Mouse (Mus musculus) mesoderm, embryonic 11.5 days (tissue): ENCODE measurements around the gene Gm49355.
A peak's percentile ranks its signal among the peaks of the same experiment; 100 is the strongest.
"Not testable (repeated sequence)": the region's sequence is repeated elsewhere in the genome, so short reads cannot be mapped to it uniquely, and the experiment has no call there.

Source experiments
- DNase-seq: peaks from one replicate; pipeline ENCODE4 v3.0.0-alpha.2; 2012; ENCODE audit warnings: low read depth, low spot score

Gm49355 gene

DNA sequence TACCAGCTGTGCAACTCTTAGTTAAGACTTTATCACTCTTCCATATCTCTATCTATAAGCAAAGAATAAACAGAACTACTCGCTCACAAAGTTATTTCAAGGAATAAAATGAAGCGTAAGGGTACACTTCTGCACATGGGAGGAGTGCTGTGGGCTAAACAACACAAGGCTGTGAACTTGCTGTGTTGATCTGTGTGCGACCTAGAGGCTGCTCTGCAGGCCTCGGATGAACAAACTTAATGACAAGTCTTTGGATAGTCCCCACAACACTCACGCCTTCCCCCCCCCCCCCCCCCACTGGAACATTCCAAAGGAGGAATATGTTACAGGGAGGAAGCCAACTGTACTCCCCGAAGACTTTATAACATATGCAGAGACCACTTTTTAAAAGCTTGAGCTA lies at the start of gene Gm49355:
TSS of gene Gm49355 (plus strand) at position 336 of the 400 bp plus-strand sequence.
- DNase-seq: no peak

DNA sequence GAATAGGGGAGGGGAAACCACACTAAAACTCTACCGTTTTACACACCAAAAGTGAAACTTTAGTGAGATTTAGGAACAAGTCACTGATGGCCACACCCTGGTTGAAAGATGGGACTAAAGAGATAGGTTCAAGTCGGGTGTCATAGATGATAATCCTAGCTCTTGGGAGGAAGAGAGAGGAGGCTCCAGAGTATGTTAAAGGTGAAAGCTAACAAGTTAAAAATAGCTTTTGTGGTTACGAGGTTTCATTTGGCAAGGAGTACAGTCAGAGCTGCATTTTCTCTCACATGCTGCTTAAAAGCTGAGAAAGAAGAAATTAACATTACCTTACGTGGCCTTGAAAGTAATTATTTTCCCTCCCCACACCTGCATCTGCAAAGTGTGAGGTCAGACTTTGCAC lies 40.0 kb upstream of the Gm49355 start:
- no peak for DNase-seq

DNA sequence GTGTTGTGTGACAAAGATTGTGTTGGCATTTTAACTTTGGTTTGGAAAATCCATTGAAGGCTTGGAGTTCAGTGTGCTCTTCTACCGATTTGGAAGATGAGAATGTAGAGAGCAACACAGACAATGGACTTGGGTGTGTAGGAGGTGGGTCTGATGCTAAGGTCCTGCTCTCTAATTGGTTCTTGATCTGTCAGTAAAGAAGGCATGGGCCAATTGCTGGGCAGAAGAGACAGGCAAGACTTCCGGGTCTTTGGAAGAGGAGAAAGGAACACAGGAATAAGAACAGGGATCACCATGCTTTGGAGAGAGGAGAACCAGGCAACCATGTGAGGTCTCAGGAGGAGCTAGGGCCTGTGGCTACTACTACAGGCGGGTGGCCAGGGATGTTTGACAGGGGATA lies 7.7 kb upstream of the Gm49355 start:
- DNase-seq: no peak

DNA sequence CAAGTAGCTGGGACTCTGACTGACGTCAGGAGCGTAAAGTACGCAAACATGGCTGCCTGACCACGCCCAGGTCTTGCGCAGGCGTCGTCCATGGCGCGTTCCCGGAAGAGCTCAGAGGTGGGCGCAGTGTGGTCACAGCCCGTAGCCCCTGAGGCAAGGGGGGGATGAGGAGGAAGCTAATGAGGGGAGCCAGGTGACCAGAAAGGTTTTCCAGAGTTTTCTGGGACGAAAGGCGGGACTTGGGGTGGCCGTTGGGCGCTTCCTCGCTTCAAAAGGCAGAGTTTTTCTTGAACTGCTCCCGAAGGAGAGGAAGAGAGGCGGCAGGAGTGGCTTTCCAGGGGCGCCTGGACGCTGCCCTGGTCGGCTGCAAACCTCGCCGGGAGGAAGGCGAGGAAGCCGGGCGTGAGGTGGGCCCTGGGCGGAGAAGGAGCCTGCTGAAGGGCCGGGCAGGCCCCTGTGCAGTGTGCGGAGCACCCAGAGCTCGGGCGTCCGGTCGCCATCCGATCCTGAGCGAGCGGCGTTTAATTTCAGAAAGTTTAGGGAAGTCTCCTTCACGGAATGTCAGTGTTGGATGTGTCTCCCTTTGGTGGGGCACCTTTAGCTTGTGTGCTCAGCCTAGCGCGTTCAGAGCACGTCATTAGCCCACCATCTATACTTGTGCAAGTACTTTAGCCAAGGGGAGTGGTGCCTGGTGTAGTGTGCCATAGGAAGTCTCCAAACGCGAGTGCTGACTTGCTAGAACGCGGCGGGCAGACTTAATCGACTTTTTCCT lies 551 bp downstream of the Gm49355 start, which contains the start of gene 3830406C13Rik:
TSS of gene 3830406C13Rik (plus strand) at position 33 of the 772 bp plus-strand sequence.
- DNase-seq: peak; percentile 89

DNA sequence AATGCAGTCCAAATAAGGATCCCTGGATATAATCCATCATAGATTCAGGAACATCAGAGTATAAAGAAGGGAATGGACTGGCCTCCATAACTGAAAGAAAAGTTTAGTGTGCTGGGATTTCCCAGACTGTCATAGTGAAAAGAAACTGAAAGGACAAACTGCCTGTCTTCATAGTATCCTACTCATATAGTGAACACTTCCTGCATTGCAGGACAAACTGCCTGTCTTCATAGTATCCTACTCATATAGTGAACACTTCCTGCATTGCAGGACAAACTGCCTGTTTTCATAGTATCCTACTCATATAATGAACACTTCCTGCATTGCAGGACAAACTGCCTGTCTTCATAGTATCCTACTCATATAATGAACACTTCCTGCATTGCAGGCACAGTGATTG lies 6.0 kb downstream of the Gm49355 start:
- DNase-seq: not testable (repeated sequence)

DNA sequence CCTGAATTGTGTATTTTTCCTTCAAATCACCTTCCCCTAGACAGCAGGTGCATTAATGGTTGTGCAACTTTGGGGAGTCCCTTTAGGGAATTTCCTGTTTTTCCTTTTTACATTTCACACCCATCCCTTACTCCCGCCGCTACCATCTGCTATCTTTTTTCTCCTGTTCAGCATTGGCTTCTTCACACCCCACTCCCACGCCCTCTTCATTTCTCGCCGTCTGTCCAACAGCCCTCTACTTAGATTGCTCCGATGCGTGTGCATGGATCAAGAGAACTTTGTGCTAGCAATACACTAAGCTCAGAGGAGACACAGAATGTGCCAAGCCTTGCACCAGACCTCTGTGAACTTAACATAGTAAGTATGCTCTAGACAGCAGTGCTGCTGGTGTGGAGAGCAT lies 12.6 kb downstream of the Gm49355 start:
- no peak for DNase-seq

DNA sequence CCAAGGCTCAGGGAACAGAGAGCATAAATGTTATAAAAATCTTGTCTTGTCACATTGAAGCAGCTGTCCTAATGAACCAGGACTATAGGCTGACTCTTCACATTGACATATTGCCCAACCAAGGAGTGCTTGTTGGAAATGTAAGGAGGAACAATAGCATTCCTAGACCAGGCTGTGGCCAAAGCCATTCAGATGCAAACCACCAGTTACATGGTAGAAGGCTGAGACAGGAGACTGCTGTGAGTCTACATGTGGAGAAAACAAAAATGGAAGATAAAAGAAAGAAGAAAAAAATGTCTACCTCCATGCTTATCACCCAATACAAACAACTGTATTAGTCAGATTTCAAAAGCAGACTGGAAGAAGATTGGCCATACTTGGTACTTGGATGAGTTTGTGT lies 15.4 kb downstream of the Gm49355 start:
- DNase-seq: no peak

DNA sequence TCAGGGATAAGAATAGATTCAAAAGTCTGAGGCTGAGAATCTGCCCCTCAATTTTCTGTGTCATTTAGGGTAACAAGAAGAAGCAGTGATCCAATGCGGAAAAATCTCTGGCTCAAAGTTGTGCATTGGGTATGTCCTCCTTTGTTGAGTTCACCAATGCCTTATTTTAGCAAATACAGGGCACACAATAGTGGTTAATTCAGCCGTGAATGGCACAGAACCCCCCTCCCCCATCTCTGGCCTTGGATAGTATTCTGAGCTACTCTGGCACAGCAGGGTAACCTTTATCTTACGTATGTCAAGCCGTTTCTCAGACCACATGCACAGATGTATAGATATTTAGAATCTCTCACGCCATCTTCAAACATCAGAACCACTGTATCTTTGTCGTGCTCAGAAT lies 15.9 kb downstream of the Gm49355 start:
- no peak for DNase-seq

DNA sequence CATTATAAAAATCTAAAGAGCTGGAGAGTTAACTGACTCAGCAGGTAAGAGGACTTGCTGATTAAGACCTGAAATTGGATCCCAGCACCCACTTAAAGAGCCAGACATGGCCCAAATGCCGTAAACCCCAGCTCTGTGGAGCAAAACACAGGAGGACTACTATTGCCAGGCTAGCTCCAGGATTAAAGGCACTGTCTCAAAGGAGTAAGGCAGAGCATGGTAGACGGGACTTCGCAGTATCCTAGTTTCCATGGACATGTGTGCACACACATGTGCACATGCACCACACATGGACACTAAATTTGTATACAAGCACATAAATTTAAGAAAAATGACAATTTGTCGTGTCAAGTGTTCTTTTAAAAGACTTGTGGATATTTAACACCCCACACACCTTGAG lies 16.5 kb downstream of the Gm49355 start:
- no peak for DNase-seq

DNA sequence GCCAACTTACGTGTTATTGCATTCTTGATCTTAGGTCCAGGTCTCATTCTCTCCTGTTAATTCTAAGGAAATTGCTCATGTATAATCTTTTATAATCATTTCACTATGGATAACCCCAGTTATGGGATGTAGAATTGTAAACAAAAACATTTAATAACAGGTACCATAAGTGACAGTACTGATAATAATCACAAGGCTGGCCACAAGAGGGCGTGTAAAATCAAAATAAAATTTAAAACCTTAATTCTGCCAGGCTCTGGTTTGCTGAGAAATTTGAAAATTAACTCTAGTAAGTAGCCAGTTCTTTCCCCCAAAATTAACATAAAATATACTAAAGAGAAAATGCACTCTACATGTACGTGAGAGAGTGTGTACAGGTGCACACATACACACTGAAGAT lies 16.9 kb downstream of the Gm49355 start:
- no peak for DNase-seq

DNA sequence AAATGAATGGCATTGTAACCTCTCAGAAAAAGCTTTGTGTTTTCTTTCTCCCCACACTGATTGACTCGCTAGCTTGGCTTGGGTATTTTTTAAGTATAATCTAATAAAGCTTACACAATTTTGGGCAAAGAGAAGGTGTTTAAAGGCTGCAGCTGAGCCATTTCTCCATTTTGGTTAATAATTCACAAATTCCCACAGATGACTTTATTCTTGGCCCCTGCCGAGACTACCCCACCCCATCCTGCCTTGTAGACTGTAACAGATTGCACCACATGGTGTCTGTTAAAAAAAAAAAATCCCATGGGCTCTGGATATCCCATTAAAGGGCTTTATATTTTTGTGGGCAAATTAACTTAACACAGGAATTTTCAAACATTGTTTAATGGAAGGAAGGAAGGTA lies 19.3 kb downstream of the Gm49355 start:
- DNase-seq: no peak

DNA sequence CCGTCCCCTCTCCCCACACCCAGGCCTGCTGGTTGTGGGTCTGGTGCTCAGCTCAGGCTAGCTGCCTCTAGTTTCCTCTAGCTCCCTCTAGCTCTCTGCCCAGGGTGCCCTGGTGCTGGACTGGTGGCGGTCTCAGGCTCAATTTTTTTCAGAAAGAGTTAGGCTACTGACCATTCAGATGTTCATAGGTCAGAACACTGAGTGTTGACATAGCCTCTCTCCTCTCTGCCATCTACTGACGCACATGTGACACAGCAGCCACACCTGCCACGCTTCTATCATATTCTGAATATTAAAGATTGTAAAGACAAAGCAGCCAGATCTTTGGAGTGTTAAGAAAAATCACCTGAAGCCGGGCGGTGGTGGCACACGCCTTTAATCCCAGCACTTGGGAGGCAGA lies 49.8 kb downstream of the Gm49355 start:
- DNase-seq: no peak

DNA sequence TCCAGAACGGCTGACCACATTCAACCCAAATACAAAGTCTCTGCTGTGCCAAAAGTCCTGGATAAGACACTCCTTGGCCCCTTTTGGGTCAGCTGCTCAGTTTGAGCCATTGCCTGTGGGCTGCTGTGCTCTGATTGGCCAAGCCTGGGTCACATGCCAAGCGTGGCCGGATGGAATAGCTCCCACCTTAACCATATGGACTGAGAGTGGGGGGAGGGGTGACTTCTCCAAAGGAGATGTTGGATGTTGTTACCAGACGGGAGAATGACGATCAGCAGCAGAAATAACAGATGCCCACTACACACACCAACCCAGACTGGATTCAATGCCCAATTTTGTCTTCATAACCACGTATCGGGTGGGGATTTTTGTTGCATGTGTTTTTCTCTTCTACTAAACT lies 51.1 kb downstream of the Gm49355 start:
- DNase-seq: peak; percentile 12

DNA sequence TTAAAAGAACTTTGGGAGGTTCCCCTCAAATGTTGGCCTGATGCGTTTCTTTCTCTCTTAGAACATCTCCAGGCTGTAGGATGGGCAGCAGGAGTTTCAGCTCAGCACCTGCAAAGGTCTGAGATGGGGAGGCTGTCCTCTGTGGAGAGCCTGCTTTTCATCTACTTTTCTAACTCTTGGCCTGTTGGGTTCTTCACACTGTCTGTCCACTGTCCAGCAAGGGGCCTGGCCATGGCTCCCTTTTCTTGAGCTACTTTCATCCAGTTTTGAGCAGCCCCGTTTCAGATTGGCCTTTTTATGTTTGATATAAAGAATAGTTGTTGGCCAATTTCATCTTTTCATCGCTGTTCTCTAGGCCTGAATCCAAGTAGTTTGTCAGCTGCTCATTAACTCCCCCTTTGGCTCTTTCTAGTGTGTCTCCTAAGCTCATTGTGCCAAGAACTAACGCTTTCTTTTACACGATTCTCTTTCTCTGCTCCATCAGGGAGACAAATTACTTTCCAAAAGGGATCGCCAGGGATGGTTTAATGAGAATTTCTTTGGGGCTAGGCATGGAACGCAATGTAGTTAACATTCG lies 53.7 kb downstream of the Gm49355 start:
- peak; percentile 6 for DNase-seq

DNA sequence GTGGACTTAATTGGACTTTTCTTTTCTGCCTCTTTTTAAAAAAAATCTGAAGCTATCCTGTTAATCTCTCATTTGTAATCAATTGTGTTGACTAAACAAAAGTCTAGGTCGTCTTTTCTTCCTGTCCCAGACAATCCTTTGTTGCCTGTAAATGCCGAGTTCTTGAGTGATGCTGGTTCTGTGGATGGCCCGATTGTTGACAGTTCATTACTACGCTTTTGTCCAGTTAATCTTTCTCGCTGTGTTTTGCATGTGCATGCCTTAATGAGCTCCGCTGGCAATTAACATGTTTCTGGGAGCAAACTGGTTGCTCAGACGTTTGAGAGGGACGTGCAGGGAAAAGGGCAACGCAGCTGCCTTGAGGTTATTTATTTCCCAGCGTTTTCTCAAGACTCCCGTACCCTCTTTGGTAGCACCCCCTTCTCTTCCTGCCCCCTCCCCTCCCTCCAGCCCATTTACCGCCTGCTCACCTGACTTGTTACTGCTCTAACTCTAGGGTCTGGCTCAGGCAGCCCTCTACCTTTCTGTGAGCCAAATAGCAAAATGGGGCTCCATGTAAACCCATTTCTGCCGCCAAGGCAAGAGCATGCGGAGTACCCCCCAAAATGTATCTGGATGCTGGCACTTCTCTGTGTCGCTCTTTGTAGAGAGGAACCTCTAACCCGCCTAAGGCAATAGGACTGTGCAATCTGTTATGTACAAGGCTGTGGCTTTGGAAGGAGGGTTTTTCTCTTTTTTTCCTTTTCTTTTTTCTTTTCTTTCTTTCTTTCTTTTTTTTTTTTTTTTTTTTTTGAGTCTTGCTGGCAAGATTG lies 54.4 kb downstream of the Gm49355 start:
- no peak for DNase-seq

DNA sequence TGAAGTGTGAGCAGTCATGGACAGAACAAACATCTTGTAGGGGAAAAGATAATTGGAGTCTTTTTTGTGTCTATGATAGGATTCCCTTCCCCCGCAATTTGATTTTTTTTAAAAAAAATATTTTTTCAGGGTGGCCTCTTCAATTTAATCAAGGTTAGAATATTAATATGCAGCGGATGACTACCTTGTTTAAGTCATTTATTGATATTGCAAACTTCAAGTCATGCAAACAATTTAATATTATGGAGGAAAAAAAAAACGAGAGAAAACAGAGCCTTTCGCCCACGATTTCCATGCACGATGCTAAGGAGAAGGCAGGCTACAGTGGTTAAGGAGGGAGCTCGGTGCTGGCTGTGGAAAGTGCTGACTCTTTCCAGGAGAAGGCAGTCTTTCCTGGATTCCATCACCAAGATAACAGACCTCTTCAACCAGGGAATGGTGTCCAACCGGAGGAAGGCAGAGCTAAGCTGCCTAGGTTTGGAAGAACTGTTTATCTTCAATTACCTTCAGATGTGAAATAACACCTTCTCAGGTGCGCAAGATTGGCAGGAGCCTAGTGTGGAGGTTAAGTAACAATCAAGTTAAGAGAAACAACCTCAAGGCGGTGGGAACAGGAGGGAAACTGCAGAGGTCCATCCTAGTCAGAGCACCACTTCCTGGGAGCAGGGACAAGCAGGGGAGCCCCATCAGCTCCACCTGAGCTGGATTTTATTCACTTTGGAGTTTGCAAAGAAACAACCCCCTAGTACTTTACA lies 55.2 kb downstream of the Gm49355 start:
- no peak for DNase-seq

DNA sequence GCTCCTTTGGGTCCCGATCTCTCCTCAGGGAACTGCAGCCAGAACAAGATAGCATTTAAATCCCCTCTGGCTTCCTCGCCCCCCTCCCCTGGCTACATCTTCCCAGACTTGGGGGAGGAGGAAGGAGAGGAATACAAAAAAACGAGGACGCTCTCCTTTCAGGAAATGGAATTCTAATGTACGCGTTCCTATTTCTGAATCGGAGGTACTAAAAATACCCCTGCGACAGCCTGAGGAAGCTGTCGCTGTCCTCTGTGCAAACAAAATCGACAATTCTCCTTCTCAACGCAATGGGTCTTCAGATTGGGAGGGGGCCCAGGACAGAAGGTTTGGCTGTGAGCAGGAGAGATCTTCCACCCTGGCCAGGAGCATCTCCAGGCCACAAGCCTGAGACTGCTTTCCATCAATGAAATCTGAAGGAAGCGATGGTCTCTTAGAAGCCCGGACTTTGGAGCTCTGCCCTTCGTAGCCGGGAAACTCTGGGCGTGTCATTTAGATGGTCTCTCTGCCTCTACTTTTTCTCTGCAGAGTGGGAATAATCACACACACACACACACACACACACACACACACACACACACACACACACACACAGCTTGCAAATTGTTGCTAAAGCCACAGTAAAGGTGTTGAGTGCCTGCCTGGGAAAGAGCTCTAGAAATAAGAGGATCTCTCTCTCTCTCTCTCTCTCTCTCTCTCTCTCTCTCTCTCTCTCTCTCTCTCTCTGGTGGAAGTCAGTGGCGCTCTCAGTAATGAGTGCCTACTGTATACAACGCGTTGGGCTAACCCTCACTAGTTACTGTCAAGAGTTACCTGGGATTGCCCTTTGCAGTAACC lies 56.7 kb downstream of the Gm49355 start:
- DNase-seq: peak; percentile 12

DNA sequence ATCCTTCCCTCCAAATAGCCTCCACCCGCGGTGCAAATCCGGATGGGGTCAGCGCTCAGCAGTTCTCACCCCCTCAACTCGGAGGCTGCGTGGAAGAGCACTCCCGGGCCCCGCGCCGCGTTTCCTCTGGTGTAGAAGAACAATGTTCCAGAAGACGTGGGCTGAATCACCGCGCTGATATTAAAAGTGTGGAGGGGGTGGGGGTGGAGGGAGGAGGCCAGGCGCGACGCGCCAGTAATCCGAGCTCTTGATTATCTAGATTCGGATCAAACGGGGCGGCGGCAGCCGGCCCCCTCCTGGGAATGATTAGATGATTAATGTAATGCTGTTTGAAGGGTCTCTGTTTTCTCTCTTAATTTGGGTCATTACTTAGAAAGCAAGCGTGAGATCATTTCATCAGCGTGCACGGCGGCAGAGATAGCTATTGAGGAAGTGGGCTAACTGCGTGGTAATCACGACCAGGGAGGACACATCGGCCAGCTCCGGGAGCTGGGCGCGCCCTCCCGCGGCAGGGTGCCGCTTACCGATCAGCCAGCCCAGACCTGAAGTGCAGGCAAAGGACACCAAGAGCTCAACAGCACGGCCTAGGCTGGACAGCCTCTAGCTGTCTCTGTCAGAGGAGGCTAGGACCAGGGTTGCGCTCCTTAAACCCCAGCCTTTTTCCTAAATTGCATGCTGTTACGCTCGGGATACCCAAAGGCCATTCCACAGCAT lies 57.5 kb downstream of the Gm49355 start:
- peak; percentile 40 for DNase-seq

DNA sequence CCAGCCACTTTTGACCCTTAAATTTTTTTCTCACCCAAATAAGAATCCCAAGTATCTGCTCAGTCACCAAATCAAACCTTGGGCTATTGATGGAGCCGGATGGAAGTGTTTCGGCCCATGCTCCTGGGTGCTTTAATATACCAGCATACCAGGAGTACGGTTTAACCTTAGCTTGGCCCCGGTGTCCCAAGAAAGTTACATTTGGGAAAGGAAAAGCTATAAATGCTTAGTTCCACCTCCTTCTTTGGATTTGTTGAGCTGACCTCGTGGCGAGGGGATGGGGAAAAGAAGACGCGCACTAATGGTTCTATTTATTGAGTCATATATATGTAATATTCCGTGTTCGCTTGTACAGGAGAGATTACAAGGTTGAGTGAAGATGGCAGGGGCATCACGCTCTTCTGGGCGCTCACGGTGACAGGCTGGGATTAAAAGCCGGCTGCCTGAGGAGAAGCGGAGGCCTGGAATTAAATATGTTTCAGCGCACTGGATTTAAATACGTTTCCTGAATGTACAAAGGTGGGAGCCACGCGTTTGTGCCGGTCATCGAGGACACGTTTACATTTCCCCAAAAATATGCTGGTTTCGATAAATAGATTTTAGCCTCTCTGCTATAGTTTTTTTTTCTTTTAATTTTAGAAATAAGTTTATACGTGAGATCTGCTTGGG lies 58.1 kb downstream of the Gm49355 start:
- peak; percentile 10 for DNase-seq
